Mouse (Mus musculus) embryonic fibroblast, embryonic 13.5 days (primary cell): Measurements from ENCODE around the gene Gm20388.

Experiments
- CTCF ChIP-seq: IDR thresholded peaks from 2 replicates; pipeline ENCODE4 v1.5.1; 2011; ENCODE audit warnings: mild to moderate bottlenecking, control low read depth, low read length, moderate library complexity, borderline replicate concordance; ENCODE audit not compliant: insufficient read depth
- POLR2A ChIP-seq: IDR thresholded peaks from 2 replicates; pipeline ENCODE4 v1.6.1; 2011; ENCODE audit warnings: low read depth, mild to moderate bottlenecking, control low read depth, low read length, moderate library complexity

GRCm38 (mm10) chr8:121002871-121003539 lies 1092.4 kb downstream of the Gm20388 start:
- TF ChIP-seq CTCF: no peak
- TF ChIP-seq POLR2A: no peak
